Mouse (Mus musculus) megakaryocyte-erythroid progenitor cell, adult 5-6 weeks (primary cell): ENCODE data around the gene Abcb4. TPM values are rescaled to one million over a fixed set of nuclear protein-coding genes. Genes with fewer than 3 reads are reported as not detected.
"Not testable (repeated sequence)": the region's sequence is repeated elsewhere in the genome, so short reads cannot be mapped to it uniquely, and the experiment has no call there.

Experiments
- ATAC-seq: replicated peaks from 2 replicates; pipeline ENCODE4 v1.8.0; 2016; ENCODE audit warnings: mild to moderate bottlenecking, inconsistent platforms; ENCODE audit not compliant: severe bottlenecking, poor library complexity, low FRiP score, low TSS enrichment
- total RNA-seq, 2 experiments: library from RNA; stranded (forward) in 1 of 2; stranded (reverse) in 1 of 2; fragments of 200-1000, 215-1000 nt in 1 of 2; fragments of >200 nt in 1 of 2; fragmentation: Nextera tagmentation in 1 of 2; gene quantifications; 2 replicates each; pipeline ENCODE4 v1.2.3; 2014 to 2017

Abcb4 gene
- total RNA-seq, 2 experiments from 2014 or later, result 189 to 259 TPM

DNA sequence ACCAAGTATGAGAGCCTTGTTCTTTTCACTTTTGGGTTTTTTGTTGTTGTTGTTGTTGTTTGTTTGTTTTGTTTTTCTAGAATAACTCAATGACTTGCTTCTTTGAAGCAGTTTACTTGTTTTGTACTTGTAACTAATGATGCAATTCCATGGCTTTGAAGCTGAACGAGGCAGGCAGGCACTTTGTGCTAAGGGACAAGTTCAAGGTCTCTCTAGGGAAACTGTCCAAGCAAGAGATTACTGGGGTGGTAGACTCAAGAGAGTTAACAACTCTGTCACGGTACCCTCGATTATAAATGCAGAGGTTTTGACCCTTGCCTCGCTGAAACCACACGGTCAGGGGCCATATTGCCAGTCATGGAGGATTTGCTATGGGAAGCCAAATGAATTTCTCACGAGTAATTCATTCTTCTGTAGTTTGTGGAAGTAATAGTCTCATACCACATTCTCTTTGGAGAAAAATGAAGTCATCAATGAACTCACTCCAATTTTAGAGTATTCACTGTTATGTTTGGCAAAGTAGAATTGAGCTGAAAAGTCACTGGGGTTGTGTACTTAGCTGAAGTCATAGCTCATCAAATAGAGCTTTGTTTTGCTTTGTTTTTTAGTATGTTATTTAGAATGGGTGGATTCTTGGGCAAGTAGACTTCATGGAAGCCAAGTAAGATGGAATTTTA lies 8.8 kb downstream of the Abcb4 start:
- no peak for ATAC-seq

DNA sequence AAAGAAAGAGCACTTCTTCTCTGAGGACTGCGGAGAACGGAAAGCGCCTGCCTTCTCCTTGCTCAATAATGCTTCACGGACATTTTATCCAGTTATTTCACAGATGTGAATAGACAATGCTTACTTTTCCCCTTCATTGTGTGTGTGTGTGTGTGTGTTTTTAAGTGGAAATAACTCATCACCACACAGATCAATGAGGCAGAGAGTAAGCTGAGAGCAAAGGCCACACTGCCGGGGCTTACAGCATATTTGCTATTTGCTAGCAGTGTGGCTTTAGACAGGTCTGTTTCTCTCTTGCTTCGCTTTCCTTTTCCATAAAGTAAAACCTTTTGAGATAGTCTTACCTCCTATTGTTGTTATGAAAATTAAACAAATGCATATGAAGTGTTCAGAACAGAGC lies 11.0 kb downstream of the Abcb4 start:
- no peak for ATAC-seq

DNA sequence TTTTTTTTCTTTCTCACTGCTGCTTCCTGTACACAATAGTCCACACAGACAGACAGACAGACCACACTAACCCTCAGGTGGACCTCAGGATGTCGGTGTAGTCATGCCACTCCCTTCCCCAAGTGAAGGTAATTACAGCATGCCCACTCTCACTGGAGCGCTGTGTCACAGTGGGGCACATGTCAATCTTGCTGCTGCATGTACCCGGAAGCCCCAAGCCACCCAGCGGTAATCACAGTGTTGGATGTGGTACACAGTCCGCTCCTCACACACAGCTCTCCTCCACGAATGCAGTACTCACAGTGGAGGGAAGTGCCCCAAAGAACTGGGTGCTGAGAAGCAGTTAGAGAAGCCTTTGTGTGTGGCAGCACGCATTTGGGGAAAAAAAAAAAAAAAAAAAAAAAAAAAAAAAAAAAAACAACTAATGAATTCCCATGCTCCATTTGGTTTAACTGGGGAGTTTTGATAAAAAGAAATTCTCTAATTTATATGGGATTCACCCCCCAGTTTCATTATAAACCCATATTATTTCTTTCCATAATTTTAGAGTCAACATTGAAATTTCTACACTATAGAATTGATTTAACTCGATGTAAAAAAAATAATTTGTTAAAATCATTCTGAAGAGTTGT lies 18.2 kb downstream of the Abcb4 start:
- ATAC-seq, result peak; percentile 46

DNA sequence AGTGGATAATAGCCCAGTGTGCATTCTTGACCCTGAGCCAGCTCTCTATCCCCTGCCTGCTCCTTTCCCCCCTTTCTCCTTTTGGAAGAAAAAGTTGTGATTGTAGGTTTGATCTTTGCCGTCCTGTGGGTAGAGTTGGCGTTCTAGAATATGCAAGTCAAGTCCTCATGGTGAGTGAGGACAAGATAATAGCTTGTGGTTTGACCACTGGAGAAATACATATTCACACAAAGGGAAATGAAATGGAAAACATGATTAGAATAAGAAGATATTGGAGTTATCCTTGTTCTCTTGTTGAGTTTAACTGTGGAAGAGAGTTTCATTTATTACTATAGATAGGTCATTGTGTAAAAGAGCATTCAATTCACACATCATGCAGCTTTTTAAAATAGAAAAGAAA lies 22.9 kb downstream of the Abcb4 start:
- 0 out of 2 replicates have a peak, but pooled peaks have one; percentile 34 for ATAC-seq

DNA sequence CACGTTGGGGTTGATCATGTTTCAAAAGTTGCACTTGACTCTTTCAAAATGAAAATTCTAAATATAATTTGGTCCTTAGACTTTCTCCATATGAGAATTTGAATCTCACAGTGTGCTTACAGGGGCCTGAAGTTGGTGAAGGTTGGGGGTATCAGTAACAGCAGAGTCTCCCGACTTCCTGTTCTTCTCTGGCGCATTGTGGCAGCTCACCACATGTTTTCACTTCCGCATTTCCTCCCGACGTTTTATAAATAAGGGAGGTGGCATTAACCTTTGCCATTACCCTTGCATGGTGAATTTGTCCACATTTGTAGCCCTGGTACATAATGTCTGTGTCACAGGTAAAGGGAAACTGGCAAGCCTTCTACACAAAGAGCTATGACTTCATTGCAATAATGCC lies 23.6 kb downstream of the Abcb4 start:
- peak; percentile 75 for ATAC-seq

DNA sequence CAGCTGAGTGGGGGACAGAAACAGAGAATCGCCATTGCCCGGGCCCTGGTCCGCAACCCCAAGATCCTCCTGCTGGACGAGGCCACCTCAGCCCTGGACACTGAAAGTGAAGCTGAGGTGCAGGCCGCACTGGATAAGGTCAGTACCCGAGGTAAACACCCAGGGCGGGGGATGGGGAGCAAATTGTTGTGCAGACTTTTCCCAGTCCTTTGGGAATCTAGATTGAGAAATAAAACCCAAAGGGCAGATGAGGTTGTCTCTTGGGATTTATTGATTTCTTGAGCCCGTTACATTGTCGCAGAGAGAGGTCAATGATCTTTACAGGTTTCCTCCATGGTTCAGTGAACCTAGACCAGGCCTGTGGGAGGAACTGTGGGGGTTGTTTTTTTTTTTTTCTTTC lies 34.9 kb downstream of the Abcb4 start:
- no peak for ATAC-seq

DNA sequence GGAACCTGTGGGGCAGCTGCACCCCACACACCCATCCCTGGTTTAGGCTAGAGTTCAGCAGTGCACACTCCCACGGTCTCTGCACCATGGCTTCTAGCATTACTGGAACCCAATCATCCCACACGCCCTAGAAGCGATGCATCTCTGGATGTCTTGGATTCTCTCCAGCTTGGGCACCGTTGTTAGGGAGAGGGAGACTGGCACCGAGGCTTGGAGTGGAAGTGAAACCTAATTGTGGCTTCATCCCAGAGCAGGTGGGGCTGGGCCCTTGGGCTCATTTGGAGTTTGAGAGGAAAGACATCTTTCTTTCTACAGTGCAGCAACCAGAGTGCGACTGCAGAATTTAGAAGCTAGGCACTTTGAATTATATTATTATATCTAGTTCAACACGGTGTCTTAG lies 44.4 kb downstream of the Abcb4 start:
- ATAC-seq, result peak; percentile 48; the same call in 1 of the 2 replicates

DNA sequence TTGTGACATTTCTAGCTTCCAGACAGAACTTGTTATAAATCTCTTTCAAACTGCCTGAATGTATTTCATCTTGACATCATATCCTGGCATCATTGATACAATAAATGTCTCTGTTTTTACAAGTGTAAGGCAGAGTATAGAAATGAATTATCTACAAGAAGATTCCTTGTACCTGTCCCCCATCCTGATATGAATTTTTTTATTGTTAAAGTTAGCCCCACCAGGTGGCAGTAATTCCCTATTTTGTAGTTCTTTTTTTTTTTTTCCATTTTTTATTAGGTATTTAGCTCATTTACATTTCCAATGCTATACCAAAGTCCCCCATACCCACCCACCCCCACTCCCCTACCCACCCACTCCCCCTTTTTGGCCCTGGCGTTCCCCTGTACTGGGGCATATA lies 47.7 kb downstream of the Abcb4 start:
- ATAC-seq, result not testable (repeated sequence)

DNA sequence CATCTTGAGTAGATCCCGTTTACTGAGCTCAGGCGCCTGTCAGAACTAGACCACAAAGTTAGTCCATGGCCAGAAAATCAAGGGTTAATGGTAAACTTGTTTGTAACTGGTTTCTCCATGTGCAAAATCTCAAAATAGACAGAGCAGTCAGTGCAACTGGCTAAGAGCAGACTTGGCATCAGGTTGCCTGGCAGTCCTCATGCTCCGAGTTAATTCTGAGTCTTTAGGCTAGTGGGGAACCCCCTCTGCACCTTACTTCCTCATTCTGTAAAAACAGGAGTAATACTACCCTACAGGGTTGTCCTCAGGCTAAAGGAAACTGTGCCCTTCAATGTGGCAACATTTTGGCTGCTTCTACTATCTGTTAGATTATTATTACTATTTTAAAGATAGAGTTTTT lies 50.3 kb downstream of the Abcb4 start:
- ATAC-seq, result no peak

DNA sequence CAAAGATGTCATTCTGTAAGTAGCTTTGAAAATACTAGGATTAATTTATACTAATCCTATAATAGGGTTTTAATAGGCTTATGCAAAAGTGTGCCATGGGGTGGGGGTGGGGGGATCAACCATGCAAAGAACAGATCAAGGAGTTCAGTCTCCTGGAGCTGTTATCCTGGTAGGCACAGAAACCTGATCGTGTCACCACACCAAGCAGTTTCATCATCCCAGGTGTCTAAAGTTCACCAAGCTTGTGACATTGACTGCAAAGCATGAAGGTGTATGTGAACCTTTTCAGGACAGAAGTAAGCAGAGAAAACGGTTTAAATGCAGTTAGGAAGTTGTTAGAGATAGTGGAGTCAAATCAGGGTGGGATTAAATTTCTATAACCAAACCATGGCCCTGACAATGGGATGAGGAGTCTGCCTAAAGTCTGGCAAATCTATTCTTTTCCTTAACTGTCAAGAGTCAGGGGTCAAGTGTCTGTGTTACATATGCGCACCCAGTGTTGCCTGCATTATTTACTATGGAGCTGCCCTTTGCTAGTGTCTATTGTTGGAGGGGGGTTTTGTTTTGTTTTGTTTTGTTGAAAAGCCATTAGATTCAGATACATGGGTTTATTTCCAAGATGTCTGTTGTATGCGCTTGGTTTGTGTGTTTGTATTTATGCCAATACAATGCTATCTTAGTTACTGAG lies 54.0 kb downstream of the Abcb4 start:
- ATAC-seq, result no peak

DNA sequence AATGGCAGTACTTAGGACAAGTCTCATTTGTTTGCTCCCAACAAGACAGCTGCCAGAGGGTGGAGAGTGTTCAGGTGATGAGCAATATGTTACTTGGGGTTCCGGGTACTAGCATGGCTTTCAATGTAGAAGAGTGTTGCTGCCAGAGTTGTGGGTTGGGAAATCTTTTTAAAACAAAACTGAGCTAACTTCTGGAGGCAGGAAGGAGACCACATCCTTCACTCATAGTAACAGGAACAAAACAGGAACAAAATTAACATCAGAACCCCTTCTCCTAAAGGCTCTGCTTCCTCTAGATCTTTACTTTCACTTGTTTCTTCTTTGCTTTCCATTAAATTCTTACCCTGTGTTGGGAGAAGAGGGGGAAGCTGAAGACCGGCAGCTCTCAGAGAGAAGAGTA lies 60.1 kb downstream of the Abcb4 start:
- ATAC-seq, result no peak

DNA sequence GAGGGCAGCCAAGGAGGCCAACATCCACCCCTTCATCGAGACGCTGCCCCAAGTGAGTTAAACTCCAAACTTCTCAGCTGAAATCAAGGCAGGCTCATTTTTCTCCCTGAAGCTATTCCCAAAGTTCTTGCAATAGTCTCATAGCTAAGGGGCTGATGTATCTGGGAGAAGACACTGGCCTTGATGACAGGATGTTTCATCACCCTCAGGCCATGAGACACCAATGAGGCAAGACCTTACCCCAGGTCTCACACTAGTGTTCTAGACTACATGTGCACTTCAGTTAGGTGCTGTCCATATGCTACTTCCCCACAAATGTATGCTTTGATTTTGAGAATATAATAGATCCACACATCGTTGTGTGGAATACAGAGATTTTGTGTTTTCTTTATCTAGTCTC lies 62.0 kb downstream of the Abcb4 start:
- ATAC-seq, result no peak

DNA sequence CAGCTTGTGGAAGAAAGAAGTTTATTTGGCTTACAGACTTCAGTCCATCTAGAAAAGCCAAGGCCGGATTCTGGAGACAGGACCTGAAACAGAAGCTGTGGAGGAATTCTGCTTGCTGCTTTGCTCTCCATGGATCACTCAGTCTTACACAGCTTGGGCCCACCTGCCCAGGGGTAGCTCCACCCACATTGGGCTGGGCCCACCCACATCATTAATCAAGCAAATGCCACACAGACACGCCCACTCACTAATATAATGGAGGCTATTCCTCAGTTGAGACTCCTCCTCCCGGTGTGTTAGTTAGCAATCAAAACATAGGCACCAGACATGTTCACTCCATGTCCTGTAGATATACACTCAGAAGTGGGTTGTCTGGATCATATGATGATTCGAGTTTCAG lies 67.0 kb downstream of the Abcb4 start:
- peak; percentile 77 for ATAC-seq

DNA sequence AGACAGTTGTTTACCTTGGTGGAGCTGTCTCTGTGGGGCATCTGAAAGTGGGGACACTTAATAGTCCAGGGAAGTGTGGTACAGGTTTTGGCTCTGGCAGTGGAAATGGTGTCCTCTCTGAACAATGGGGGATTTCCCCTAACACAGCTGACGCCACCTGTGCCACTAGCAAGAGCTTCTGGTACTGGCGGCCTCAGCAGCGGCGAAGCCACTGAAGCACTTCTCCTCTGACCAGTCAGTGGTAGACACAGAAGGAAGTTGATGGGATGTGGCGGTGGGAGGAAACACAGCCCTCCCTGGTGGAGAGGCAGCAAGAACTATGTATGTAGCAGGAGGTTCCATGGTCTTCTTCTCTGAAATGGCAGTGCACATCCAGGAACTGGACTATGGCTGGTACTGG lies 71.0 kb downstream of the Abcb4 start:
- 0 out of 2 replicates have a peak, but pooled peaks have one; percentile 1 for ATAC-seq

DNA sequence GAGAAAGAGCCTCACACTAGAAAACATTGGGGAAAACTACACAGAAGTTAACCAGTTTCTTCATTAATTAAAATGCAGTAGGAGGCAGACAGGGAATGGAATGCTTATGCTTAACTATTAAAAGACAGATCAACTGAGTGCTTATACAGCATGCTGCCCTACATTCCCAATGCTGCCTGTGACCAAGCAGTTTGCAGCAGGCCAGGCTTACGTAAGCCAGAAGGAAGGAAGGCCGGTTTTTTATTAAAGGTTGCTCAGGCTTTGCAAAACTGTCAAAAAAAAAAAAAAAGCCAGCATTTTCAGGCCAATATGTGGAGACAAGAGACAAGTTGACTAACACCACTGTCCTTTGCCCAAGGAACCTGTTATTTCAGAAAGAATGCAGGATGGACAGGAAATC lies 77.2 kb downstream of the Abcb4 start:
- no peak for ATAC-seq

DNA sequence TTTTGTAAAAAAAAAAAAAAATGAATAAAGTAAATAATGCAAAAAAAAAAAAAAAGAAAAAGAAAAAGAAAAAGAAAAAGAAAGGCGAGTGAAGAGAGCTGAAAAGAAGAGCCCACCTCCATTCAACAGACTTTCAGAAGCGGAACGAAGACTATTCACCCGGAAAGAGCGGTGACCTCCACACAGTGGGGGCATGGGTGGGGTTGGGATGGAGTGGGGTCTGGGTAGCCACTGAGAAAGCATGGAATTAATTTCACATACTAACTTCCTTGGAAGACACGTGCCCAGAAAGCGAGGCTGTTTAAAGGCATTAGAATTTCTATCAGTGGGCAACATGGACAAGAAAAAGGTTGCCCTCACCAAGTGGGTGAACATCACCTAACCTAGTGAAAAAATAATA lies 78.8 kb downstream of the Abcb4 start:
- no peak for ATAC-seq

DNA sequence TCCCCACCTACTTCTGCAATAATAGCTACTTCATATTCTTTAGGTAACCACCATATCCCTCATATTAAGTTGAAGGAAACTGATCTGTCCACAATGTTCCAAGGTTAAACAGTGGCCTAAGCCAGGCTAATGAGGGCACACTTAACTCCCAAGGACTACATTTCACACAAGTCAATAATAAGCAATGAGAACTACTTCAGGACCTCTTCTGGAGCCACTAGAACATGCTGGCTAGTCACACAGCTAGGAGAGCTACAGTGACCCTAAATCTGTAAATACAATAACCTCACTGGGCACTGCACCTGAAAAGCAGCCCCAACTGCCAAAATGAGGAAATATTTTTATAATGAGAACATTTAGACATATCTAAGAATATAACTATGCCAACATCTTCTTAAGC lies 81.2 kb downstream of the Abcb4 start:
- ATAC-seq, result no peak

DNA sequence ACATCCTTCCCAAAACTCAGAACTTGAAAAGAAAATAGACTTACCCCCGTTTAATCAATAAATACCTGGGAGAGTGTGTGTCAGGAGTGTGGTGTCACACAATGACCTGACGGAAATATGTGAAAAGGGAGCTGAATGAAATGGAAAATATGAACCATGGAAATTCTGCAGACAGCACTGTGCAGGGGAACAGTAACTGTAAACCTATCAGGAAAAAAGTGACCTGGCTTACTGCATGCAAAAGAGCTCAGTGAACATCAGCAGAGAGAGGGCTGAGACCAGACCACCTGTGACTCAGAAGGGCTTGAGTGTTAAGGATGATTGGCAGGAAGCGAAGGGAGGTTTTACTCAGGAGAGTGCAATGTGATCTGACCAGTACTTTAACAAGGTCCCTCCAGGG lies 92.0 kb downstream of the Abcb4 start:
- no peak for ATAC-seq

DNA sequence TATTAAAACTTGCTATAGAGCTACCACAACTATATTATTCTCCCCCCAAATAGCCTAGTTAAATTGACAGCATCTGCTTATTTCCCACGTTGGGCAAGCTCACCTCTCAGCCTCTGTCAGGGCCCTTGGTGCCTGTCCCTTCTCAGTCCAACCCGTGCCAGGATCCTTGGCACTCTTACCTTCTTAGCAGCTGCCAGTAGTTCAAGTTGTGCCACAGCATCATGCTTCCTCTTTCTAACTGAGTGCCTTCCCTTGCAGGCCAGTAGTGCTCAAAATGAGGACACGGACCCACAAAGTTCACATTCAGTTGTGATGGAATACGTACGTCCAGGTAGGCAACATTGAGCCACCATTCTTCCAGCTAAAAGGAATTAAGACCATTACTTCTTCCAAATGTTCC lies 94.4 kb downstream of the Abcb4 start:
- ATAC-seq, result no peak

DNA sequence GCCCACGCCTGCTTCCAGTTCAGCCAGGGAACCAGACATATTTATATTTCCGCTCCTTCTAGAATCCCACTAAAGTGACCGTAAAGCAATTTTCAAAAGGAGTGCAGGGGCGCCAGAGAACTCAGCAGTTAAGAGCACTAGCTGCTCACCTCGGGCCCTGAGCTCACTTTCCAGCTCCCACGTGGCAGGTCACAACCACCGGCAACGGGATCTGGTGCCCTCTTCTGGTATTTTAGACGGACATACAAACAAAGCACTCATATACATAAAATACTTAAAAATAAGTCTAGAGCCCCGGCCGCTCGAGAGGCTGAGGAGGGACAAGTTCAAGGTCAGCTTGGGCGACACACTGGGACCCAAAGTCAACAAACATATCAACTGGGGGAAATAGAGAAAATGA lies 97.0 kb downstream of the Abcb4 start:
- no peak for ATAC-seq

DNA sequence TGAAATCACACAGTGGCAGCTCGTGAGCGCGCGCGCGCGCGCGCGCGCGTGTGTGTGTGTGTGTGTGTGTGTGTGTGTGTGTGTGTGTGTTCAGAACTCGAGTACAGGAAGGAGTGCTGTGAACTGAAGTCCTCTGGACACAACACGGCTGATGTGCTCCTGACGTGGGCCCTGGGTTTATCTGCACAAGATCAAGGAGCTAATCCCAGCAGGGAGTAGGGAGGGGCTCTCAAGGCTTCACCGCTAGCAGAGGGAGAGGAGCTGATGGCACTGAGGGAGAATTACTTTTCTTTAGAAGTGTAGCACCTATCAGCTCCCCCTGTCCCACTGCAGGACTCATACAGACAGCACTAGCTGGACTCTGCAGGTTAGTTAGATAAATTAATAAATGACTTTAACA lies 98.1 kb downstream of the Abcb4 start:
- no peak for ATAC-seq
